Mouse (Mus musculus) limb, embryonic 13.5 days (tissue): ENCODE data around the gene Pms2. TPM values are rescaled to one million over a fixed set of nuclear protein-coding genes. Genes with fewer than 3 reads are reported as not detected.

Experiments
- ATAC-seq: fragments of 200-750 bp; cut with Nextera tagmentation; 2 replicates; pipeline ENCODE4 v1.8.0; 2017; ENCODE audit warnings: low read depth, moderate number of reproducible peaks, moderate TSS enrichment; ENCODE audit not compliant: low FRiP score
- H3K27ac ChIP-seq: fragments of 300-500 bp; sonication (generic); 2 replicates; pipeline ENCODE4 v1.5.1; 2015; ENCODE audit warnings: inconsistent platforms, mild to moderate bottlenecking, moderate library complexity
- H3K27me3 ChIP-seq: fragments of 300-500 bp; sonication (generic); 2 replicates; pipeline ENCODE4 v1.6.1; 2015; ENCODE audit warnings: mild to moderate bottlenecking, inconsistent platforms
- H3K36me3 ChIP-seq: fragments of 300-500 bp; sonication (generic); 2 replicates; pipeline ENCODE4 v1.6.1; 2015; ENCODE audit warnings: inconsistent platforms, mild to moderate bottlenecking, moderate library complexity
- H3K4me1 ChIP-seq: fragments of 300-500 bp; sonication (generic); 2 replicates; pipeline ENCODE4 v1.6.1; 2015; ENCODE audit warnings: inconsistent platforms
- H3K4me2 ChIP-seq: fragments of 300-500 bp; sonication (generic); replicated peaks from 2 replicates; pipeline ENCODE4 v1.6.1; 2015; ENCODE audit warnings: inconsistent platforms, mild to moderate bottlenecking, moderate library complexity
- H3K4me3 ChIP-seq: fragments of 300-500 bp; sonication (generic); 2 replicates; pipeline ENCODE4 v1.5.1; 2015; ENCODE audit warnings: moderate library complexity, mild to moderate bottlenecking, inconsistent platforms
- H3K9ac ChIP-seq: fragments of 300-500 bp; sonication (generic); 2 replicates; pipeline ENCODE4 v1.6.1; 2015; ENCODE audit warnings: mild to moderate bottlenecking, inconsistent platforms
- H3K9me3 ChIP-seq: fragments of 300-500 bp; sonication (generic); 2 replicates; pipeline ENCODE4 v1.6.1; 2016; ENCODE audit warnings: inconsistent platforms
- WGBS: fragments of 180-500 bp; shearing (Covaris S2); methylation state at CpG from one replicate; pipeline ENCODE4 v1.1.7; 2015; 5-methylcytosine and 5-hydroxymethylcytosine counted together
- polyA plus RNA-seq: library from polyadenylated mRNA; unstranded; fragments of >200 nt; fragmentation: Nextera tagmentation; extraction: Ambion mirVana; gene quantifications from 2 replicates; pipeline ENCODE4 v1.2.1, GENCODE M21; 2015

The Pms2 gene
- polyA plus RNA-seq, result 35.8 and 37.9 TPM in 2 replicates

- Histone ChIP-seq H3K4me2 (peak within 1 kb of the TSS; percentile 67), H3K4me1 (peaks cover 26% of the 10 kb centered on the region), H3K27ac (peak within 1 kb of the TSS; percentile 82), H3K4me3 (peak within 1 kb of the TSS; percentile 77), H3K27me3 (no peaks in the 10 kb centered on the region), H3K9me3 (no peaks in the 10 kb centered on the region), H3K36me3 (peaks cover 36% of the 10 kb centered on the region), H3K9ac (peak within 1 kb of the TSS; percentile 77)
- WGBS, result under 1% methylated on average over 70 of the region's 70 CpGs
- peak; percentile 99 for ATAC-seq
Observed at GRCm38 (mm10) chr5:143909417-143910400, at the start of gene Pms2, which contains the start of gene Aimp2. Gene Pms2 (plus strand): TSS chr5:143909964. Gene Aimp2 (minus strand): TSS chr5:143909847.

- WGBS, result 72% methylated on average over 11 of the region's 11 CpGs
- H3K27me3 ChIP-seq, result no peaks in the 10 kb centered on the region
- no peak overlapping the region for H3K4me2 ChIP-seq
- H3K27ac ChIP-seq, result no peak overlapping the region; the same call in 1 of the 2 replicates
- H3K36me3 ChIP-seq, result peaks cover 42% of the 10 kb centered on the region
- ATAC-seq, result no peak
- H3K9me3 ChIP-seq, result no peaks in the 10 kb centered on the region
- H3K9ac ChIP-seq, result no peak overlapping the region
- H3K4me1 ChIP-seq, result no peaks in the 10 kb centered on the region
- no peak overlapping the region for H3K4me3 ChIP-seq
Observed at GRCm38 (mm10) chr5:143871547-143872169, 38.1 kb upstream of the Pms2 start.

- H3K27ac ChIP-seq, result no peak overlapping the region
- no peak overlapping the region for H3K4me3 ChIP-seq
- H3K36me3 ChIP-seq, result peaks cover 69% of the 10 kb centered on the region
- no peaks in the 10 kb centered on the region for H3K9me3 ChIP-seq
- no peaks in the 10 kb centered on the region for H3K4me1 ChIP-seq
- H3K27me3 ChIP-seq, result no peaks in the 10 kb centered on the region
- ATAC-seq, result no peak
- H3K9ac ChIP-seq, result no peak overlapping the region
- no peak overlapping the region for H3K4me2 ChIP-seq
- WGBS, result 77% methylated on average over 4 of the region's 4 CpGs
Observed at GRCm38 (mm10) chr5:143874571-143874970, 35.2 kb upstream of the Pms2 start.

- Histone ChIP-seq H3K27ac (no peak overlapping the region), H3K4me3 (no peak overlapping the region), H3K36me3 (peaks cover 99% of the 10 kb centered on the region), H3K9ac (no peak overlapping the region), H3K27me3 (no peaks in the 10 kb centered on the region), H3K9me3 (no peaks in the 10 kb centered on the region), H3K4me1 (no peaks in the 10 kb centered on the region), H3K4me2 (no peak overlapping the region)
- WGBS, result 95% methylated on average over 3 of the region's 3 CpGs
- no peak for ATAC-seq
Observed at GRCm38 (mm10) chr5:143885274-143885673, 24.5 kb upstream of the Pms2 start.

GRCm38 (mm10) chr5:143890741-143891140 lies 19.0 kb upstream of the Pms2 start:
- no peaks in the 10 kb centered on the region for H3K9me3 ChIP-seq
- H3K4me3 ChIP-seq, result no peak overlapping the region
- no peak overlapping the region for H3K9ac ChIP-seq
- WGBS, result 61% methylated on average over 6 of the region's 6 CpGs
- H3K27ac ChIP-seq, result no peak overlapping the region
- H3K36me3 ChIP-seq, result peaks cover 92% of the 10 kb centered on the region
- no peak overlapping the region for H3K4me2 ChIP-seq
- no peak for ATAC-seq
- H3K27me3 ChIP-seq, result no peaks in the 10 kb centered on the region
- H3K4me1 ChIP-seq, result no peaks in the 10 kb centered on the region

- Histone ChIP-seq H3K9me3 (no peaks in the 10 kb centered on the region), H3K27me3 (no peaks in the 10 kb centered on the region), H3K4me1 (no peaks in the 10 kb centered on the region), H3K27ac (no peak overlapping the region), H3K36me3 (peaks cover 86% of the 10 kb centered on the region), H3K4me2 (no peak overlapping the region), H3K9ac (no peak overlapping the region), H3K4me3 (no peak overlapping the region)
- ATAC-seq, result no peak
- 79% methylated on average over 9 of the region's 9 CpGs for WGBS
Observed at GRCm38 (mm10) chr5:143892255-143892886, 17.4 kb upstream of the Pms2 start.

GRCm38 (mm10) chr5:143893396-143893795 lies 16.4 kb upstream of the Pms2 start:
- Histone ChIP-seq H3K4me2 (no peak overlapping the region), H3K27me3 (no peaks in the 10 kb centered on the region), H3K9me3 (no peaks in the 10 kb centered on the region), H3K4me1 (no peaks in the 10 kb centered on the region), H3K4me3 (no peak overlapping the region), H3K27ac (no peak overlapping the region), H3K36me3 (peaks cover 85% of the 10 kb centered on the region), H3K9ac (no peak overlapping the region)
- no peak for ATAC-seq
- WGBS, result 74% methylated on average over 5 of the region's 5 CpGs

- H3K36me3 ChIP-seq, result peaks cover 83% of the 10 kb centered on the region
- ATAC-seq, result no peak
- 90% methylated on average over 14 of the region's 14 CpGs for WGBS
Observed at GRCm38 (mm10) chr5:143897635-143898330, 12.0 kb upstream of the Pms2 start, which contains the start of gene Ankrd61. Gene Ankrd61 (minus strand): TSS chr5:143897685.

GRCm38 (mm10) chr5:143902111-143902510 lies 7.7 kb upstream of the Pms2 start:
- H3K36me3 ChIP-seq, result peaks cover 90% of the 10 kb centered on the region
- no peak for ATAC-seq
- H3K9ac ChIP-seq, result no peak overlapping the region
- H3K27me3 ChIP-seq, result no peaks in the 10 kb centered on the region
- 81% methylated on average over 3 of the region's 3 CpGs for WGBS
- H3K27ac ChIP-seq, result no peak overlapping the region
- no peaks in the 10 kb centered on the region for H3K9me3 ChIP-seq
- H3K4me2 ChIP-seq, result no peak overlapping the region
- H3K4me1 ChIP-seq, result no peaks in the 10 kb centered on the region
- no peak overlapping the region for H3K4me3 ChIP-seq

More at GRCm38 (mm10) chr5:143897635-143898330, 12.0 kb upstream of the Pms2 start, which contains the start of gene Ankrd61:
- no peak within 1 kb of the TSS for H3K9ac ChIP-seq
- no peaks in the 10 kb centered on the region for H3K4me1 ChIP-seq
- H3K27ac ChIP-seq, result no peak within 1 kb of the TSS
- H3K4me2 ChIP-seq, result no peak within 1 kb of the TSS
- H3K4me3 ChIP-seq, result no peak within 1 kb of the TSS
- H3K9me3 ChIP-seq, result no peaks in the 10 kb centered on the region
- H3K27me3 ChIP-seq, result no peaks in the 10 kb centered on the region

- Histone ChIP-seq H3K27me3 (no peaks in the 10 kb centered on the region), H3K36me3 (peaks cover 77% of the 10 kb centered on the region), H3K9ac (no peak overlapping the region), H3K9me3 (no peaks in the 10 kb centered on the region), H3K27ac (no peak overlapping the region), H3K4me1 (peaks cover 14% of the 10 kb centered on the region), H3K4me3 (no peak overlapping the region), H3K4me2 (no peak overlapping the region)
- 92% methylated on average over 4 of the region's 4 CpGs for WGBS
- no peak for ATAC-seq
Observed at GRCm38 (mm10) chr5:143903813-143904212, 6.0 kb upstream of the Pms2 start.

GRCm38 (mm10) chr5:143906429-143906828 lies 3.3 kb upstream of the Pms2 start:
- no peak overlapping the region for H3K27ac ChIP-seq
- no peaks in the 10 kb centered on the region for H3K27me3 ChIP-seq
- H3K36me3 ChIP-seq, result peaks cover 54% of the 10 kb centered on the region
- H3K9ac ChIP-seq, result no peak overlapping the region
- H3K4me1 ChIP-seq, result peaks cover 26% of the 10 kb centered on the region
- 83% methylated on average over 8 of the region's 8 CpGs for WGBS
- no peak overlapping the region for H3K4me2 ChIP-seq
- H3K4me3 ChIP-seq, result no peak overlapping the region
- ATAC-seq, result no peak
- no peaks in the 10 kb centered on the region for H3K9me3 ChIP-seq
